Mouse (Mus musculus): ENCODE results near the gene Nek3.

DNA sequence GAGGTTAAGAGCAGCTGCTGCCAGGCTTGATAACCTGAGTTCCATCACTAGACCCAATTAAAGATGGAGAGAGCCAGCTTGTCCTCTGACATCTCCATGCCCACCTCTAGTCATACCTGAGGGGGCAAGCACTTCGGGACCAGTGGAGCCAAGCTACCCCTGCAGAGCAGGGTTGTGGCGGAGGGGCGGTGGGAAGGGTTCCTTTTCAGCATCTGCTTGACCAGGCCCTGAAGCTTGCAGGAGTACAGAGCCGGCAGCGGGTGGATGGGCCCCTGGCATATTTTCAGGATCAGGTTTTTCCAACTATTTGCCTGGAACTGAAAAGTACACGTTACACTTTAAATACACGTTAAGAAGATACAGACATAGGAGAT lies 17.9 kb downstream of the Nek3 start:
- no peak for TF ChIP-seq CTCF (IDR thresholded peaks at IDR 0.05; ENCODE audit: low read depth, low read length)
- no peak for TF ChIP-seq GATA1 (IDR thresholded peaks at IDR 0.05; ENCODE audit: borderline replicate concordance, low read length)
- no peak for TF ChIP-seq POLR2AphosphoS5 (IDR thresholded peaks at IDR 0.05; ENCODE audit: insufficient replicate concordance, low read depth, low read length)
